Mouse (Mus musculus): ENCODE results near the gene Git1. TPM values are rescaled to one million over a fixed set of nuclear protein-coding genes. Genes with fewer than 3 reads are reported as not detected.
A peak's percentile ranks its signal among the peaks of the same experiment; 100 is the strongest.

Git1 gene
- 10.6 to 14.7 TPM (median 13.6 TPM) in 3 replicates for total RNA-seq (2017)

DNA sequence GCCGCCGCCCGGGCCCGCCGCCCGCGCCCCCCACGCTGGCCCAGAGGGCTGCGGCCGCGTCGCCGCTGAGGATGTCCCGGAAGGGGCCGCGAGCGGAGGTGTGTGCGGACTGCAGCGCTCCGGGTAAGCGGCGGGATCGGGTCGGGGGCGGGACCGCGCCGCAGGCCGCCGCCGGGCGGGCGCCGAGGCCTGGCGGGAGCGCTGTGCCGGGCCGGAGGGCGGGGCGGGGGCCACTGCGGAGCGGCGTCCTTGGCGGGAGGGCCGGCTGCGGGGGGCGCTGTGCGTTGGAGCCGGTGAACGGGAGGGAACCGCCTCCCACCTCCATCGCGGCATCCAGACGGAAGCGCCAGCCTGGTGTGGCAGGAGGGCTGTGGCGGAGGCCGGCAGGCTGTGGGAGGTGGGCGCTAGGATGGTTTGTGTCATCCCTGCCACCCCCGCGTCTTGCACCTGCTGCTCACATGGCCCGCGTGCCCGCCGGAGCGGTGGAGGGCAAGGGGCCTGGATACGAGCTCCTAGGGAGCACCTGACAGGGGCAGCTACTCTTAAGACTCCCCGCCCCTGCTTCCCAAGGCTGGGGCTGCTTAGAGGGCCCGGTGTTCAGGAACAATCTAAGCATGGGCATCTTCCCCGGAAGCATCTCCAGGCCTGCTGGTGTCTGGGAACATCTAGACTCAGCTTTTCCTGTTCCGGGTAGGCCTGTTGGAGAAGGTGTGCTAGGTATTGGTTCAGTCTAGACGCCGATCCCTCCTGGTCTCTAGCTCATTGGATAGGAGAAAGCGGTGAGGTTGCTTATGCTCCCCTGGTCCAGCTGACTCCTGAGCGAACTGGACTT is at the start of gene Git1:
Gene Git1, plus strand, starts transcription at position 51 of the 832 bp plus-strand sequence.
- ATAC-seq (replicated peaks; ENCODE audit: insufficient number of reproducible peaks, low FRiP score, low TSS enrichment, poor library complexity, severe bottlenecking): 0 out of 2 replicates have a peak, but pooled peaks have one; percentile 10

DNA sequence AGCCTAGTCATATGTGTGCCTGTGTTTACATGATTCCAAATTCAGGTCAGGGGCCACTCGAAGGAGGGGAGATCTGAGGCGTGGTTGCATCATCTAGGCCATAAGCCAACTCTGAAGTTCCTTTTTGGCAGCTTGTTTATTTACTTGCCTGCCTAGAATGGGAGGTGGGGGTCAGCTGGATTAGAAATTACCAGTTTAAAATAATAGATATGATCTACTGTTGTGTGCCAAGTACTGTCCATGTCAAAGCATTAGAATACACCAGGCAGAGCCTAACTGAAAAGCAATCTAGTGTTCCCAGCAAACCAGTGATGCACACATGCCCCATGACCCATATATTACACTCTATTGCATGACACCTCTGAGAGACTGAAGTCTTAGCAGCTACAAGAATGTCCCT is 48.4 kb upstream of the Git1 start:
- ATAC-seq (replicated peaks; ENCODE audit: insufficient number of reproducible peaks, low FRiP score, low TSS enrichment, poor library complexity, severe bottlenecking): no peak

DNA sequence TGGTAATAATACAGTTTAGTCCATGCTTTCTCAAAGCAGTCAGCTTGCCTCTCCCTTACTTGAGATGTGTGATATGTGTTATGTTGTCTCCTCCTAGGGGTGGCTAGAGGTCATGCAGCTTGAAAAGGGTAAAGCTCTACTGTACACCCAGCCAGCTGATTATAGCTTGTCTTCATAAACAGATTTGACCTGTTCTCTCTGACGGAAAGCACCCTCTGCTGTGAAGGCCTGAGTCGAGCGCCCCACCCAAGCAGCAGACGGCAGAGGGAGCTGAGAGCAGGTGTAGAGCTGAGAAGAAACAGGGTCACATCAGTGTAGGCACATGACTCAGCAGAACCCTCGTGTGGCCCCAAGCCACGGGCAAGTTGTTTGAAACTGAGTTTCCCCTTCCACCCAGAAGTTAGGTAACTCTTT is 46.7 kb upstream of the Git1 start:
- ATAC-seq (replicated peaks; ENCODE audit: insufficient number of reproducible peaks, low FRiP score, low TSS enrichment, poor library complexity, severe bottlenecking): peak; percentile 43

DNA sequence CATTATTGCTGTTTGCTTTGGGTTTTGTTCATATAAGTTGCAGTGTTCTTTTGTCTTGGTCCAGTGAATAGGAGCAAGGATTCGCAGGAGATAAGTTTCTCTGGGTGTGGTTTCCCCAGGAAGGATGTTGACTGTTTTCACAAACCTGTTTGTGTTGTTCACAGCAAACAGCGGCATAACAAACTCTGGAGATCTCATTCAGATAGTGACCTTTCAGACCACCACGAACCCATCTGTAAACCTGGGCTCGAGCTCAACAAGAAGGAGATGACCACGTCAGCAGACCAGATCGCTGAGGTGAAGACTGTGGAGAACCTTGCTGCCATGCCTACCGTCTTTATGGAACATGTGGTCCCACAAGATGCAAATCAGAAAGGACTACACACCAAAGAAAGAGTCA is 44.1 kb upstream of the Git1 start:
- no peak for ATAC-seq (replicated peaks; ENCODE audit: insufficient number of reproducible peaks, low FRiP score, low TSS enrichment, poor library complexity, severe bottlenecking)

DNA sequence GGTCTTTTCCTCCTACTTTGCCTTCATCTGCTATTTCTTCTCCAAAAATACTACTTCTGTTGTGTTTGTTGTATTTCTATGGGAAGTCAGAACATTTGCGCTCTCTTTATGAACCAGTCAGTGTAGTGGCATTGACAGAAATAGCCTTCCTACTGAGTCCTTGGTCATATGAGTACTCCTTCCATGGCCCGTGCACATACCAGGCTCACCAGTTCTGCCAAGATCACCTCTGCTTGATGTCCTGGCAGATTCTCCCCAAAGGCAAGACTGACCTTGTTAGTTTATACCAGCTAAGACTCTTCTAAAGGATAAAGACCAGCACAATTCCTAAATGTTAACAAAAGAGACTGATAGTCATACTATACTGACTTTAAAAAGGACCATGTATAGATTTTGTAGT is 41.7 kb upstream of the Git1 start:
- ATAC-seq (replicated peaks; ENCODE audit: insufficient number of reproducible peaks, low FRiP score, low TSS enrichment, poor library complexity, severe bottlenecking): no peak

DNA sequence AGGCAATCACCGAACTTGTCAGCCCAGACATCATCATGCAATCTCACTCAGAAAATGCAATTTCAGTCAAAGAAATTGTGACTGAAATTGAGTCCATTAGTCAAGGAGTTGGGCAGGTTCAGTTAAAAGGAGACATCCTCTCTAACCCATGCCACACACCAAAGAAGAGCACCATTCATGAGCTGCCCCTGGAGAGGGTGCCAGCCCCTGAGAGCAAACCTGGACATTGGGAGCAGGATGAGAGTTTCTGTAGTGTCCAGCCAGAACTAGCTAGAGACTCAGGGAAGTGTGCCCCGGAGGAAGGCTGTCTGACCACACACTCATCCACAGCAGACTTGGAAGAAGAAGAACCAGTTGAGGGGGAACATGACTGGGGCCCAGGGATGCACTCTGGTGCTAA is 40.0 kb upstream of the Git1 start:
- ATAC-seq (replicated peaks; ENCODE audit: insufficient number of reproducible peaks, low FRiP score, low TSS enrichment, poor library complexity, severe bottlenecking): no peak

DNA sequence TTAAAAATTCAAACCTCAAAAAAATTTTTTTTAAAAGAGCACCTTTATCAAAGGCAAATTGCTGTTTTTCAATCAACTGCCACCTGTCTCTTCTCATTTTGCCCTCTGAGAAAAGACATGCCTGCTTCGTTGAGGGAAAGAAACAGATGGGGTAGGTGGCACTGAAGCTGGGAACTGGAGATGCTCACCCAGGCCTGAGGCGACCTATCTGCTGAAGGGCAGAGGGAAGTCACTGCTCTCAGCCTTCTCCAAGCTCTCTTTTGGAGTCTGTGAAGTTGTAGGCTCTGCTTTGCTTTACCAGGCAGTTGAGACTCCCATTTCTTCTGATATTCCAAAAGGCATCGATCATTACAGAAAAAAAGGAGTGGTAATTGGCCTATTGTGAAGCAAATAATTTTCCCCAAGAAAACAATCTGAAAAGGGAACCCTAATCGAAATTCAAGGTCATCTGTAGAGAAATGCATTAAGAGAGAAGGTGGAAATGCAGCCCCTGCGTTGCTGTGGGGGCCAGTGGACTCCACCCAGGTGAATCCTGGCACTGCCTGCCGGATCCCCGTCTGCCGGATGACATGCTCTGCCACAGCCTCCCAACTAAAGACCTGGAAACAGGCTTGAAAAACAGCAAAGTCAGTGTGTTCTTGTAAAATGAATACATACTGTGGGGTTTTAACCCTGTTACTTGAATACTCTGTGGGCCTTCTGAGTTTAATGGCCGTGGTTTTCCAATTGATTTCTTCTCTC is 37.4 kb upstream of the Git1 start:
- ATAC-seq (replicated peaks; ENCODE audit: insufficient number of reproducible peaks, low FRiP score, low TSS enrichment, poor library complexity, severe bottlenecking): no peak

DNA sequence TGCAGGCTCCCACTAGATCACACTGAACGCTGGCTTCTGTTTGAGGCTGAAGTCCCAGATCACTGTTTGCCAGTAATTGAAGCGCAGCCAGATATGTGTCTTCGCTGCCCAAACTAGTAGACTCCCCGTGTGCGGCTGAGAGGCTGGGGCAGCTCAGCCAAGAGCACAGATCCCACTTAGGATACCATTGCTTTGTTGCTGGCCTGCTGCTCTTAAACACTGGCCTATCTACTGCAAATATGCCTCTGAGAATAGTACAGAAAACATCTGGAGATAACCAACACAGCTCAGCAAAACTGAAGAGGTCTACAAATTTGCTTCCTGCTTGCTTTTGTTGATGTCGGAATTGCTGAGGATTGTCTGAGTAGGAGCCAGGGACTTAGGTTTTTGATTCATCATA is 36.5 kb upstream of the Git1 start:
- ATAC-seq (replicated peaks; ENCODE audit: insufficient number of reproducible peaks, low FRiP score, low TSS enrichment, poor library complexity, severe bottlenecking): no peak

DNA sequence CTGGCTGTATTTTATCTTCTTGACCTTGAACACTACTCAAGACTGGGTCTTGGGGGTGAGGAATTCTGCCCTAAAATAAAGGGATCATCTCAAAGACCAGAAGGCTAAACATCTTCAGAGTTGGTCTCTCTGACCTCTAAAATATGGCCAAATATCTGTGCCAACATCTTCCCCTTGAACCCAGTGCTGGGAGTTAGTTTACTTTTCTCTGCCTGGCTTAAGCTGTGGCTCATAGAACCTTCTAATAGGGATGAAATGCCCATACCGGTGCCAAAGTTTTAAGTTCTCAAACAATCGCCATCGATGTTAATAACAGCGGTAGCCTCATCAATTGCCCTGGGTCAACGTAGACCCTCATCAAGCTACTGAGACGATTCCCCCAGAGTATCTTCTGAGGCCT is 31.5 kb upstream of the Git1 start:
- ATAC-seq (replicated peaks; ENCODE audit: insufficient number of reproducible peaks, low FRiP score, low TSS enrichment, poor library complexity, severe bottlenecking): no peak

DNA sequence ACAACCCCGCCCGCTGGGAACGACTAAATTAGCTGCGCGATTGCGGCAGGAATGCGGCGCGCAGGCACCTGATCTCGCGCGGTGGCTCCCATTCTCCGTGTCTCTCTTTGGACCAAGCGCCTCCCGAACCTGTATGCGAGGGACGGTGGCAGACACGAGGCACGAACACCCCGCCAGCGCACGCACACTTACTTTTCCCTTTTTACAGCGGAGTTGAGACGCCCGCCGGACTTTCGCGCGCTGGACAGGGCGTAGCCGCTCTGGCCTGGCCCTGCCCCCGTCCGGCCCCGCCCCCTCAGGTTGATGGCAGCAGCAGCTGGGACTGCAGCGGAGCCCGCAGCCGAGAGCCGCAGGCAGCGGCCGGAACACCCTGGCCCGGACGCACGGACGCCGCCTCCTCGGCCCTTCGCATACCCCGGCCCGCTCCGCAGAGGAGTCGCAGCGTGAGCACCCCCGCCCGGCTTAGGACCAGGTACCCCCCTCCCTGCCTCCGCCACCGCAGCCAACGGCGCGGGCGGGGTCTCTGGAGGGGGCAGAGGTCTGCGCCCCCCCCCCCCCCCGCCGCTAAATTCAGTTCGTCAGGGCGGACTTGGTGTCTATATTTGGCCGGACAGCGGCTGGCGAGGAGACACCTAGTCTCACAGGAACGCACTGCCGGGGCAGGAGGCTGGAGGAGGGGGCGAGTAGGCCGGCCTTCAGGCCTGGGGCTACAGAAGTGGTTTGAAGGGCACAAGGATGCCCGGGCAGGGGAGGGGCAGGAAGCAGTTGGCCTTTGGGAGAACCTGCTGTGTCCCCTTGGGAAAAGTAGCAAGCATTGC is 30.9 kb upstream of the Git1 start, which contains the start of gene Coro6:
Gene Coro6, plus strand, starts transcription at position 129 of the 818 bp plus-strand sequence.
- ATAC-seq (replicated peaks; ENCODE audit: insufficient number of reproducible peaks, low FRiP score, low TSS enrichment, poor library complexity, severe bottlenecking): 0 out of 2 replicates have a peak, but pooled peaks have one; percentile 4

DNA sequence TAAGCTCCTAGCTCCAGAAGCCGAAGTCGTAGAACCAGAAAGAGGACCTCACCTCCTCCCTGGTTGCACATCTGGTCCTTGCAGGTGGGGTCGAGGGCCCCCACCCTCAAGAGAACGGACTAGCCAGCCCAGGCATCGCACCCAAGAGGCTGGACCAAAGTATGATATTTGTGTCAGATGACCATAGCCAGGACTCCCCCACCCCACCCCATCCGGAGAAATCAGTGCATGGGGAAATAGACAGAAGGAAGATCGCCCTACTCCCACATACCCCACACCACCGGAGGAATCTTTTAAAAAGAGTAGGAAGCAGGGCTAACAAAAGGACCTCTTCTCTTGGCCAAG is 30.3 kb upstream of the Git1 start:
- ATAC-seq (replicated peaks; ENCODE audit: insufficient number of reproducible peaks, low FRiP score, low TSS enrichment, poor library complexity, severe bottlenecking): no peak

DNA sequence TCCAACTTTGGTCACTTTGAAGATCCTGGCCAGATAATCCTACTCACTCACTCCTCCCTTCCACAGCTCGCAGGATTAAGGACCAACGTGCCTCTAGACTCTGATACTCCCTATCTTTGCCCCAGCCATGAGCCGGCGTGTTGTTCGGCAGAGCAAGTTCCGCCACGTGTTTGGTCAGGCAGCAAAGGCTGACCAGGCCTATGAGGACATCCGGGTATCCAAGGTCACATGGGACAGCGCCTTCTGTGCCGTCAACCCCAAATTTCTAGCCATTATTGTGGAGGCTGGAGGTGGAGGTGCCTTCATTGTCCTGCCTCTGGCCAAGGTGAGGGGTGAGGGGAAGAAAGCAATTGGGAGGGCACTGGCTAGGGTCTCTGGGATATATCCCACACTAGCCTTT is 29.6 kb upstream of the Git1 start:
- no peak for ATAC-seq (replicated peaks; ENCODE audit: insufficient number of reproducible peaks, low FRiP score, low TSS enrichment, poor library complexity, severe bottlenecking)

DNA sequence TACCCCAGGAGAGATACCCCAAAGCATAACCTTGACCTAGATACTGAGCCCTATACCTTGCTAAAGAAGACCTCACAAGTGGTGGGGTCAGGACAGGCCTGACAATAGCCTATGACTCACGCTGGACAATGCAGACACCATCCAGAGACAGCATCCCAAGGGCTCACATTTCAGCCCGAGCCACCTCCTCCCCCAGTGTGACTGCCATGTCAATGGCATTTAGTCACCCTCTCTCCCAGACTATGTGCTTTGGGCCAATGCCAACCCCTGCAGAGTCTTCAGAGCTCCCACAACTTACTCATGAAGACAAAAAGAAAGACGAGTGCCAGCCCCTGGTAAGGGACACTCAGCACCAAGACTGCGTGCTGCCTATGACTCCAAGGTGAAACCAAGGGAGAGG is 28.7 kb upstream of the Git1 start:
- no peak for ATAC-seq (replicated peaks; ENCODE audit: insufficient number of reproducible peaks, low FRiP score, low TSS enrichment, poor library complexity, severe bottlenecking)

DNA sequence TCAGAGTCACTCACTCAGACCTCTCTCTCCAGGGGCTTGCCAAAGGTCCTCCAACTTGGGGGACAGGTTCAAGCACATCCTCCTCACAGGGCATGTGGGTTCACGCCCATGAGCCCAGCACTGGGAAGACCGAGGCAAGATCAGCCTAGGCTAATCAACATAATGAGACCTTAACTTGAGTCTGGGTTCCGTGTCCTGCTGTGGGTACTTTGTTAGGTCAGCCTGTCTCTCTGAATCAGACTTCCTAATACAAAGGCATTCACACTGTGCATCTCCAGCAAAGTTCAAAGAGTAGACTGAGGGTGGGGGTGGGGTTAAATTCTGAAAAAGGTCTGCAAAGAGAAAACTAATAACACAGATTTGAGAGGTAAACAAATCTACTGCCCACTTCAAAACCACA is 28.3 kb upstream of the Git1 start:
- no peak for ATAC-seq (replicated peaks; ENCODE audit: insufficient number of reproducible peaks, low FRiP score, low TSS enrichment, poor library complexity, severe bottlenecking)

DNA sequence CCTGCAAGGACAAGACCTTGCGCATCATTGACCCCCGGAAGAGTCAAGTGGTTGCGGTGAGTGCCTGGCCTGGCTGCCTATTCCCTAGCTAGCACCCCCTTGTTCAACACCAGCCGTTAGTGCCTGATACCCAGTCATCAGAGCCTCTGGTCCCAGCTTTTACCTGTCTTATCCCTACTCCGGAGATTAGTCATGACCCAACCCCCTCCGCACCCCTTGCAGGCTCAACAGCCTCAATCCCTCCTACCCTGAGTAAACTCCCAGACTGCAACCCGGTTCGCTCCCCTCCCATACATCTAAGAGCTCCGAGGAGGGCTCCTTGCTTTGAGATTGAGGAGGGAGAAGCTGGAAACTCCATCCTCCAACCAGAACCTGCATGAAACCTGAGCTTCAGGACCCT is 26.8 kb upstream of the Git1 start:
- no peak for ATAC-seq (replicated peaks; ENCODE audit: insufficient number of reproducible peaks, low FRiP score, low TSS enrichment, poor library complexity, severe bottlenecking)

DNA sequence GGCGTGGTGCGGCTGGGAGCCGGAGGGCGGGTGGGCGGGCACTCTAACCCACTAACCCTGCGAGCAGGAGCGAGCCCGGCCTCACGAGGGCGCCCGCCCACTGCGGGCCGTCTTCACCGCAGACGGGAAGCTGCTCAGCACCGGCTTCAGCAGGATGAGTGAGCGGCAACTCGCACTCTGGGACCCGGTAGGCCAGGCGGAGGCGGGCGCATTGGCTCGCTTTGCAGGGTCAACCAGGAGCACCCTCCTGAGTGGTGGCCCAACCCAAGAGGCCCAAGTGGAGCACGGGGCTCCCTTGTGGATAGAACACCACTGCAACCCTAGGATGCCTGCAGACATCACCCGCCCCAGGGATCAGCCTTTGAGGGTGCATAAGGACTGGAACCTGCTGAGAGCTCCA is 26.2 kb upstream of the Git1 start:
- ATAC-seq (replicated peaks; ENCODE audit: insufficient number of reproducible peaks, low FRiP score, low TSS enrichment, poor library complexity, severe bottlenecking): peak; percentile 33; the same call in 1 of the 2 replicates

DNA sequence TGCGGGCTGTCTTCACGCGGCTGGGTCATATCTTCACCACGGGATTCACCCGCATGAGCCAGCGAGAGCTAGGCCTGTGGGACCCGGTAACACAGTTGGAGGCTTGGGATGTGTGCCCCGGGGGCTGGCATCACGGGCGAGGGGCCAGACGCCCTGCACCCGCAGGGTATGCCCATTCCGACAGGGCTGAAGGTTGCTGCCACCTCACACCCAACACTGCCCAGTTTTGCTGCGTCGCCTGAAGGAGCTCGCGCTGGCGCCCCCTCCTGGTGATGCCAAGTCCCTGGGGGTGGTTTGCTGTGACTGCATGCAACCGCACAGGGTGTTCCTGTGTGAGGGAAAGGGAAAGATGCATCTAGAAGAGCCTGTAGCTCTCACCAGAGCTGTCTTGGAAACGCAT is 25.6 kb upstream of the Git1 start:
- peak; percentile 64 for ATAC-seq (replicated peaks; ENCODE audit: insufficient number of reproducible peaks, low FRiP score, low TSS enrichment, poor library complexity, severe bottlenecking)

DNA sequence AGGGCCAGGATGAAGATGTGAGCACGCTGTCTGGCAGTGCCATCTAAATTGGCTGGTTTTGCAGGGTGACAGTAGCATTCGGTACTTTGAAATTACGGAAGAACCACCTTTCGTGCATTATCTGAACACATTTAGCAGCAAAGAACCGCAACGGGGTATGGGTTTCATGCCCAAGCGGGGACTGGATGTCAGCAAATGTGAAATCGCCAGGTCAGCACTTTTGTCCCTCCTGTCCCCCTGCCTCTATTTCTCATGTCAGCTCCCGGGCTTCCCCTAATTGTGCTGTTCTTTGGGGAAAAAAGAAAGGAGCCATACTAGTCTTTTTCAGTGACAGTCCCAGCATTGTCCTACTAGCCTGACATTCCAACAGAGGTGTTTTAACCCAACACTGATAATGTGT is 25.0 kb upstream of the Git1 start:
- ATAC-seq (replicated peaks; ENCODE audit: insufficient number of reproducible peaks, low FRiP score, low TSS enrichment, poor library complexity, severe bottlenecking): no peak

DNA sequence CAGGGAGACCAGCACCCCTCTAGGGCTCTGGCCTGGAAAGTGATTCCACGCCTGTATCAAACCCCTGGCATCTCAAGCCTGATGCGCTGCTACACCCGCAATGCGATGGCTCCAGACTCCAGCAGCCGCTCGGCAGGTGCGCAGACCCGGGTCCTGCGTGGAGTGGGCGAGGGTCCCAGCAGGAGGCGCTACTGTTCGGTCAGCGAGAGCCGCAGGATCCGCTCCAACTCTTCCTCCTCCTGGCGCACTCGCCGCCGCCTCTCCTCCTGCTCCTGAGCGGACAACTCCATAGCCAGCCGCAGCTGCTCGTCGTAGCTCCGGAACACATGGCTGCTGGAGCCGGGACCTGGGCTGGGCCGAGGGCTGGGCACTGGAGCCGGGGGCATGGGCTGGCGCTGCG is 22.0 kb upstream of the Git1 start:
- ATAC-seq (replicated peaks; ENCODE audit: insufficient number of reproducible peaks, low FRiP score, low TSS enrichment, poor library complexity, severe bottlenecking): no peak
